Mouse (Mus musculus) heart, postnatal 14 days (tissue): ENCODE measurements at regions not wholly inside any gene's neighbourhood (a gene's known extent, or its start where the extent isn't known, plus 50 kb on each side); places are given as distances from the start of the nearest gene placed in this dataset.

ENCODE experiments used
- DNase-seq, 2 experiments: peaks; one replicate each; pipeline ENCODE4 v3.0.0; 2021 to 2022
- intact Hi-C: fragments of 180-260 bp; cut with DNase I; formaldehyde crosslinking; loops from one replicate; pipeline ENCODE4 v1.15.1; 2025

DNA sequence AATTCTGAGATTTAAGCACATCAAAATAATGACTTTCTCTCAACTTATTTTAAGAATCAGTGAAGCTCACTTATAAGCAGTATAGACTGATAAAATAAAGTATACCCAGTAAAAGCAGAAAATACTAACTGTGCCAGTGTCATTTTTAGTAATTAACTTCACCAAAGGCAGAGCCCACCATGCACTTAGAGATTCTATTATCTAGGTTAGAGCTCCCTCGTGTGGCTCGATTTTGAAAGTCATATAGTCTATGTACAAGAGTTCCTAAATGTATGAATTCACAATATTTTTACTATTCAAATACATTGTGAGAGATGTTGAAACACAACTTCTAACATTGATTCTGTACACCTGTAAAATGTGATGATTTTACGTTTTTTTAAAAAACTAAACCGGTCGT, 589.3 kb downstream of the Kcnj3 start:
- intact Hi-C loops, result loop anchor here (5.0 to 10.0 kb wide), 2 partner anchors 720 to 933 kb away; no protein-coding TSS in a partner anchor
- DNase-seq, result peak in 1 of 2 experiments; percentile 19

DNA sequence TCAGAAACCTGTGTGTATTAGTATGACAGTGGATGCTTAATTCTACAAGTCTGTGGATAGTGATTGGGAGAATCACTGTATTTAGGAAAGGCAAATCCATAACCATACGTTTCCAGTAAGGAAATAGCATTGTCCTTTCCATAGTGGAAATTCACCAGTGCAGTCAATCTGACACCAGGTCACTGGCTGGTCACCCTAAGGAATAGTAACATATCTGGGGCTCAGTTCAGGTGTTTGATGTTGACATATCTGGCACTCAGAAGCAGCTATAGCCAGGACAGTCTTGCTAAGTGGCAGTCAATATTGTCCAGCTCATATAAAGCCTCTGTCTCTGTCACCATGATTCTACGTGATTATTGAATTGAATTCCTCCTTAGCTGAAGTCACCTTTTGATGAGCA, 593.2 kb downstream of the Kcnj3 start:
- no peak for DNase-seq
- intact Hi-C loops, result loop anchor here (5.0 to 10.0 kb wide), 2 partner anchors 724 to 937 kb away; no protein-coding TSS in a partner anchor
